Mouse (Mus musculus): Measurements from ENCODE around the gene Alg10b.
"Not testable (repeated sequence)": the region's sequence is repeated elsewhere in the genome, so short reads cannot be mapped to it uniquely, and the experiment has no call there.

The Alg10b gene

DNA sequence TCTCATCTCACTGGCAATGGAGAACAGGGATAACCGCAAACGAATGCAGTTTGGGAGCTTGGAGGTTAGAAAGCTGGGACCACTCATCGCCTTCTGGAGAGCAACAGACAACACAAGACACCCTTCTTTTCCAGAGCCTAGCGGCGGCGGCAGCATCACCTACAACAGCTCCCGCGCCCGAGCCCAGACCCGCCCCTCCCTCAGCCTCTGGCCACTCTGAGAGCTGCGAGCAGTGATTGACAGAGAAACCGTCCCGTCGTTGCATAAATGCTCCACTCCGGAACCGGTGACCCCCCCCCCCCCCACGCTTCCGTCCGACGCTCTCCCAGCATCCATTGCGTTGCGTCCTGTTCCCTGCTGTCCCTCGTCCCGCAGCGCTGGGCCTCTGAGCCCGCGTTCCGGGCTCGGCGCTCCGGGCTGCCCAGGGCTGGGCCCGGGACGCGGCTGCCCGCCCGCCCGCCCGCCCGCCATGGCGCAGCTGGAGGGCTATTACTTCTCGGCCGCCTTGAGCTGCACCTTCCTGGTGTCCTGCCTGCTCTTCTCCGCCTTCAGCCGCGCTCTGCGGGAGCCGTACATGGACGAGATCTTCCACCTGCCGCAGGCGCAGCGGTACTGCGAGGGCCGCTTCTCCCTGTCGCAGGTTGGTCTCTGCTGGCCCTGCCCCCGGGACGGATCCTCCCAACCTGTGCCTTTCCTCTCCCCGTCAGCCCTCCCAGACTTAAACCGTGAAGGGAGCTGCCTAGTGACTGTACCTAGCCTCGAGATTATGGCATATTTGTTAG, at the start of gene Alg10b:
Alg10b (plus strand) TSS at position 343 of the 782 bp plus-strand sequence.
- DNase-seq: peak; percentile 75 to 79

- not testable (repeated sequence) for DNase-seq
Observed at GRCm38 (mm10) chr15:90183108-90183507, 41.0 kb upstream of the Alg10b start.

DNA sequence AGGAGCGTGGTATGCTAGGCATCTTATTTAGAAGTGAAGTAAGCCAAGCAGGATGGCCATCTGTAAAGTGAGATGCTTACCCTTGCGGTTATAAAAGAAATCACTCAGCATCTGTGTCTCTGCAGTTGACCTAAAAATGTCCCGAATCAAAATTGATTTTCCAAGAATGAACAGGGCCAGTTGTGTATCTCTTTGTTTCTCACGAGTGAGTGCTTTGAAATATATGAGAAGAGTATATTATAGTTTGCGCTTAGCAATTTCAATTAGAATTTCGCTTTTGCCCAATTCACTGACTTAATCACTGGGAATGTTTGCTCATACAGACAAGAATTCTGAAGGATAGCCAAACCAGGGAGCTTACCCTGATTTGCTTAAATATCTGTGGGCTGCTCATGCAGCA, 40.6 kb upstream of the Alg10b start:
- DNase-seq: no peak

DNA sequence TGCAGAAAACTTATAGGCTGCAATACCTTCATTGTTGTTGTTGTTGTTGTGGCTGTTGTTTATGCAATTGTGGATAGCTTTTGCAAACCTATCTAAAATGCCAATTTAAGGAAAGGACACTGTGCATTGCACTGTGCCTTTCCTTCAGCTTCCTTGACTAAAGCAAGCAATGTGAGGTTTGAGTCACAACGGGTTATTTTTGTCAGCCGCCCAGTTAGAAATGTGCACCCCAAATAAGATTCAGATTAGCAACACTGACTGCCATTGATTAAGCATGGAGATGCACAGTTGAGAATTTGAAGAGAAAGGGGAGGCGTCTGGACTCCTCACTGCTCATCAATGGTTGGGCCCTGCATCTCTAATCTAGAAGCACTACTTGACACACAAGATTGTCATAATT, 39.4 kb upstream of the Alg10b start:
- DNase-seq: no peak

GRCm38 (mm10) chr15:90189477-90189876, 34.6 kb upstream of the Alg10b start:
- DNase-seq: no peak

GRCm38 (mm10) chr15:90213946-90214345, 10.2 kb upstream of the Alg10b start:
- DNase-seq: no peak

DNA sequence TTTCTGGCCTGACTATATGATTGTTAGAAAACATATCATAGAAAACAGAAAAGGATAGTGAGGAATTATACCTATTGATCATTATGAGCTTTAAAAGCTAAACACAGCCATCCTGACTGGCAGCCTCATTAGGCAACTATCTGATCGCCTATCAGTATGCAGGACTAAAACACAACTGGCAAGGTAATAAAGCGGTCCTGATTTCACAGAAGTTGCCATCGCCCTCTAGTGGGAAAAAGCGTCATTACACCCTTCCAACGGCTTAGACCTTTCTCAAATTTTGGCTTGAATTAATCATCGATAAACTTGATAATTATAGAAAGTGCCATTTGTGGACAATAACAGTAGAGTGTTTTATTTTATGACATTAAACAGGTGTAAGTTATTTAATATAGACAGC, 9.2 kb upstream of the Alg10b start:
- DNase-seq: peak; percentile 14 to 63

DNA sequence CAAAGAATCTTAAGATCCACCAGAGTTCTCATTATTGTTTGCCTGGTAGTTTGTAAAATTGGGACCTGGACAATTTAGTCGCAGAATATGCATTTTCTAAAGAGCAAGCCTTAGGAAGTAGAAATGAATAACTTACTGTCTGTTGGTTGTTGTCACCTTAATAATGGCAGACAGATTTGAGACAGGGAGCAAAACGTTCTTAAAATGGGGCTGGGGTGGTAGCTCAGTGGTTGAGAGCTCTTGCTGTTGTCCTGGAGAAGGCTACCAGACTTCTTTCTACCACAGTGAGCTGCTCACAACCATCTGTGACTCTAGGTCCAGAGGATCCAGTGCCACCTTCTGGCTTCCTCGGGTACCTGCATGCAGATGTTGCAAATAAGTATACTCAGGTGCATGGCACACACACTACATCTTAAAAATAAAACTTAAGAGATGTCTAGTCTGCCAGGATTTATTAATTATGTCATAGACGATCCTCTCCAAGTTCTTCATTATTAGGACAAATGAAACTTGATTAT, 1.0 kb downstream of the Alg10b start:
- DNase-seq: peak; percentile 15 to 22

DNA sequence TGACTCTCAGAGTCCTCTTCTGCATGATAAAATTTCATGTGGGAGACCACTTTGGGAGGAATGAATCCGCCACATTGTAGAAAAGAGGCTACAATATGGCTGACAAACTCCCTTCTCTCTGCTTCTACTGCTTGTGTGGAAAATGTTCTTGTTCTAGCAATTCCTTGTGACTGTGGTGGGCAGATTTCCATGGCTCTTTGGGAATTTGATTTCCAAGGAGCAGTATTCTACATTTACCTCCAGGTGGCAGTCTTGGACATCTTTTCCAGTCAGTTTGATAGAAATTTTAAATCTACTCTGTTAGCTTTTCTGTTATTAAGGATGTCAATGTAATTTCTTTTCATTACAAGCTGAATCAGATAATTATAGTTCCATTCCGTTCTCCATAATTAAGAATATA, 13.5 kb downstream of the Alg10b start:
- DNase-seq: no peak

GRCm38 (mm10) chr15:90244081-90244480, 20.0 kb downstream of the Alg10b start:
- DNase-seq: no peak

DNA sequence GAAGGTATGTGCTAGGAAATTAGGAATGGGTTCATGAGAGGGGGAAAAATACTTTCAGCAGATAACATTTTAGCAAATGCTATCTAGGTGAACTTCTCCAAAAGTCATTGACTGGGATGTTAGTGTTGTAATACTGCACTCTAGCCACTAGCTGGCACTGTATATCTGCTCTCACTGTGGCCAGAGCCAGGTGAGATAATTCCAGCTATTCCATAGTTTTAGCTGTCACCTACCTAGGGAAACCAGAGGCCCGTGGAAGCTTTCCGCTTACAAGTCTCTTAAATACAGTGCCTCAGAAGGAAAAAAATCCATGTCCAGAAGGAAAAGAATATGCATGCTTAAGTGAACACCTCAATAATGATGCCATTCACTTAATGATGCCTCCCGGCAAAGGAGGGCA, 25.6 kb downstream of the Alg10b start:
- DNase-seq: peak in 1 of 2 experiments; percentile 11

DNA sequence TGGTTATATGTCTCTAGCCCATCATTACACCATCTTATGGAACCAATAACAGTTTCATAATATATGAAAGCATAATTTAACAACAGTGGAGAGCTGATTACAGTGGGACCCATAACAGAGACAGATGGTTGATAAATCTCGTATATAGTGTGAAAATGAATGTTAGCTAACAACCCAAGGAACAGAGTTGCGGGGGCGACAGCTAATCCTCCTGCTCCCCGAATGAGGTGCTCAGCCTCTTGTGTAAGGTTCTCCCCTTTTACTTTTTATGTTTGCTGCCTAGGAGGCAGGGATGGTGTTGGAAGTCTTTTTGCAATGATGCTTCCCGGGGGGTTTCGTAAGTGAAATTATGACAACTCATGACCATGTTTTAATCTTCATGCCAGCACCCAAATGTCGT, 58.8 kb downstream of the Alg10b start:
- DNase-seq: no peak

All from kidney, adult 8-10 months (tissue).